Mouse (Mus musculus) forebrain, embryonic 10.5 days (tissue): ENCODE data around the gene Proser2. TPM values are rescaled to one million over a fixed set of nuclear protein-coding genes. Genes with fewer than 3 reads are reported as not detected.
A peak's percentile ranks its signal among the peaks of the same experiment; 100 is the strongest.

Experiments used
- DNase-seq: peaks from one replicate; pipeline ENCODE4 v3.0.0-alpha.2; 2017; ENCODE audit warnings: low spot score; ENCODE audit errors: extremely low spot score
- H3K27ac ChIP-seq: fragments of 300-500 bp; sonication (generic); 2 replicates; pipeline ENCODE4 v1.5.1; 2016; ENCODE audit warnings: mild to moderate bottlenecking
- H3K27me3 ChIP-seq: fragments of 300-500 bp; sonication (generic); 2 replicates; pipeline ENCODE4 v1.6.1; 2016; ENCODE audit warnings: mild to moderate bottlenecking; ENCODE audit not compliant: poor library complexity, severe bottlenecking
- H3K36me3 ChIP-seq: fragments of 300-500 bp; sonication (generic); replicated peaks from 2 replicates; pipeline ENCODE4 v1.6.1; 2016; ENCODE audit warnings: mild to moderate bottlenecking, moderate library complexity
- H3K4me1 ChIP-seq: fragments of 300-500 bp; sonication (generic); 2 replicates; pipeline ENCODE4 v1.6.1; 2016
- H3K4me3 ChIP-seq: fragments of 300-500 bp; sonication (generic); 2 replicates; pipeline ENCODE4 v1.5.1; 2016; ENCODE audit warnings: mild to moderate bottlenecking, moderate library complexity
- H3K9me3 ChIP-seq: fragments of 300-500 bp; sonication (generic); 2 replicates; pipeline ENCODE4 v1.6.1; 2016; ENCODE audit warnings: mild to moderate bottlenecking, moderate library complexity
- WGBS: fragments of 180-500 bp; shearing (Covaris S2); methylation state at CpG from one replicate; pipeline ENCODE4 v1.1.7; 2016; 5-methylcytosine and 5-hydroxymethylcytosine counted together
- polyA plus RNA-seq: library from polyadenylated mRNA; unstranded; fragments of >200 nt; fragmentation: Nextera tagmentation; extraction: Ambion mirVana; gene quantifications from 2 replicates; pipeline ENCODE4 v1.2.1, GENCODE M21; 2016

Gene Proser2
- polyA plus RNA-seq, 1 experiment from 2014 or later: 2.3 TPM

DNA sequence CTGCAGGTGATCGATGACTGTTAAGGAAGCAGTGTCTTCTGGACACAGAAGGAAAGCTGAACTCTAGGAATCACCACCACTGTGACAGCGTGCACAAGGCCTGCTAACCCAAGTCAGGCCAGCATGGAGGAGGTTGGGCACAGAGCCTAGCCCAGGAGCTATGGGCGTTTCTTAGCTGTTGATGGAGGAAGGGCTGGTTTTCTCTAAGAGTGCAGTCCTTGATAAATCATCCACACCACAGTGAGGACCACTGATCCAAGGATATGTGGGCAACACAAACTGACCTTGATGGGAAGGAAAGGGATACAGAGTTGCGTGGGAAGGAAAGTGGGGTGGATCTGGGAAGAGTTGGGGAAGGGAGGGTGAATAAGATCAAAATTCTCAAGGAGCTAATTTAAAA lies 27.2 kb upstream of the Proser2 start:
- Histone ChIP-seq H3K27ac (no peak overlapping the region), H3K9me3 (no peaks in the 10 kb centered on the region), H3K4me3 (no peak overlapping the region), H3K27me3 (no peaks in the 10 kb centered on the region), H3K36me3 (no peaks in the 10 kb centered on the region), H3K4me1 (peaks cover 11% of the 10 kb centered on the region)
- WGBS: 90% methylated on average over 4 of the region's 4 CpGs
- no peak for DNase-seq

- Histone ChIP-seq H3K4me3 (no peak overlapping the region), H3K9me3 (no peaks in the 10 kb centered on the region), H3K36me3 (no peaks in the 10 kb centered on the region), H3K27ac (no peak overlapping the region), H3K4me1 (no peaks in the 10 kb centered on the region), H3K27me3 (no peaks in the 10 kb centered on the region)
- 97% methylated on average over 5 of the region's 5 CpGs for whole genome bisulfite sequencing
- DNase-seq: no peak
These were observed 19.8 kb upstream of the Proser2 start for GRCm38 (mm10) chr2:6149801-6150200.

GRCm38 (mm10) chr2:6146901-6147300 lies 16.9 kb upstream of the Proser2 start:
- Histone ChIP-seq H3K36me3 (no peaks in the 10 kb centered on the region), H3K4me1 (peaks cover 9% of the 10 kb centered on the region; the same call in 1 of the 2 replicates), H3K27me3 (no peaks in the 10 kb centered on the region), H3K27ac (no peak overlapping the region), H3K4me3 (no peak overlapping the region), H3K9me3 (no peaks in the 10 kb centered on the region)
- WGBS: 91% methylated on average over 7 of the region's 7 CpGs
- DNase-seq: no peak

DNA sequence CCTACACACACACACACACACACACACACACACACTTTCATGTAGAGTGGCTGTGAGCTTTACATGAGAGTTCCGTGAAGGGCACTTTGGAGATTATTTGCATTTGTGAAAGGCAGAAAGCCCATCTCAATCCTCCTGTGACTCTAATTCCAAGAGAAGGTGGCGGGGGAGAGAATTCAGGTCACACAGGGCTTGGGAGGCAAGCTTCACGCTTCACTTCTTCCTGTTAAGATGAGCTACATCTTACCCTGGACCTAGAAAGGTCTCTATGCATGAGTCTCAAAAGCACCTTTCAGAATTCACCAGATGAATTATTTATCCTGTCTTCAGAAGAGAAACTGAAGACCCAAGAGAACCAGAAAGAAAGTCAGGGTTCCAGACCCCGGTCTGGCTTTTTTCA lies 16.2 kb upstream of the Proser2 start:
- WGBS: 86% methylated on average over 4 of the region's 4 CpGs
- H3K27ac ChIP-seq: no peak overlapping the region
- DNase-seq: no peak
- no peaks in the 10 kb centered on the region for H3K36me3 ChIP-seq
- H3K4me1 ChIP-seq: peaks cover 9% of the 10 kb centered on the region; the same call in 1 of the 2 replicates
- H3K27me3 ChIP-seq: no peaks in the 10 kb centered on the region
- no peaks in the 10 kb centered on the region for H3K9me3 ChIP-seq
- H3K4me3 ChIP-seq: no peak overlapping the region

- peaks cover 9% of the 10 kb centered on the region; the same call in 1 of the 2 replicates for H3K4me1 ChIP-seq
- H3K27ac ChIP-seq: no peak overlapping the region
- H3K27me3 ChIP-seq: no peaks in the 10 kb centered on the region
- H3K9me3 ChIP-seq: no peaks in the 10 kb centered on the region
- H3K36me3 ChIP-seq: no peaks in the 10 kb centered on the region
- DNase-seq: no peak
- 89% methylated on average over 10 of the region's 10 CpGs for WGBS
- H3K4me3 ChIP-seq: no peak overlapping the region
These were observed 15.6 kb upstream of the Proser2 start for GRCm38 (mm10) chr2:6145611-6146010.

GRCm38 (mm10) chr2:6142915-6143654 lies 13.1 kb upstream of the Proser2 start:
- H3K36me3 ChIP-seq: no peaks in the 10 kb centered on the region
- peaks cover 9% of the 10 kb centered on the region; the same call in 1 of the 2 replicates for H3K4me1 ChIP-seq
- H3K9me3 ChIP-seq: no peaks in the 10 kb centered on the region
- H3K4me3 ChIP-seq: no peak overlapping the region
- no peak overlapping the region for H3K27ac ChIP-seq
- no peaks in the 10 kb centered on the region for H3K27me3 ChIP-seq
- WGBS: 79% methylated on average over 16 of the region's 16 CpGs
- no peak for DNase-seq

DNA sequence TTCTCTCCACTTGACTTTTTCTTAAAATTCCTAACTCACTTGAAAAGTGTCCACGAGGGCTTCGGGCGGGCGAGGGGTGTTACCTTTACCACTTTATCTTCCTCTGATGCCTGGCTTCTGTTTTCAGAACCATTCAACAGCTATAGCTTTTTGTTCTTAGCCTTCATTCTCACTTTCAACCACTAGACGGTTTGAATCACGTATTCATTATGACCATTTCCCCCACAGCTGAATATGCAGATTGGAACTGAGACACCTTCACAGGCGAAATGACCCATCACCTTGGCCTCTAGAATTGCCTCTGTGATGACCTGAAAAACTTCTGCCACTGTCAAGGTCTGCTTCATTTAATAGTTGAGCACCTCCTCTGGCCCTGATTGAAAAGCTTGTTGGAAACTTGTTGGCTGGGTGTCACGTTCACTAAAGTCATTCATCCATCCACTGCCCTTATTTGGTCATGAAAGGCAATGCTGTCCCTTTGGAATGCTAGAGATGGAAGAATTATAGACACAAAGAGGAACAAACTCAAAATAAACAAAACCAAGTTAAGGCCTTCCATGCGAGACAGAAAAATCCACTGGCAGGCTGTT lies 10.7 kb upstream of the Proser2 start:
- Histone ChIP-seq H3K4me3 (no peak overlapping the region), H3K4me1 (peaks cover 9% of the 10 kb centered on the region; the same call in 1 of the 2 replicates), H3K27ac (no peak overlapping the region), H3K27me3 (no peaks in the 10 kb centered on the region), H3K36me3 (no peaks in the 10 kb centered on the region), H3K9me3 (no peaks in the 10 kb centered on the region)
- no peak for DNase-seq
- 92% methylated on average over 9 of the region's 9 CpGs for WGBS

DNA sequence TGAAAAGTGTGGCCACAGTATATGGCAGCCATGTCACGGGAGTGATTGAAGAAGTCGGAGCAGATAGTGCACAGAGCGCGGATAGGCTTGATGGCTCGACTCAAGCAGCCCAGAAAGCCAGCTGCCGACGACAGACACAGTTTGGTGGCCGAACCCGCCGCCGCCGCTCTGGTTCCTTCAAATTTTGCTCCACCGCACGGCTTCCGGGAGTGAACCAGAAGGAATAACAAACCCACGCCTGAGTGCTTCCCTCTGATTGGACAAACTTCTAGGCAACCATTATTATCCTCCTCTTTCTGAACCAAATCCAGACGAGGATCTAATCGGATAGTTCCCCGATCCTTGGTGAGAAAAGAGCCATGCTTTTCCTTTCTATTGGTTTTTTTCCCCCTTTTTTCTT lies 3.9 kb upstream of the Proser2 start:
- no peak overlapping the region for H3K4me3 ChIP-seq
- no peaks in the 10 kb centered on the region for H3K36me3 ChIP-seq
- peaks cover 11% of the 10 kb centered on the region for H3K4me1 ChIP-seq
- H3K27me3 ChIP-seq: peaks cover 12% of the 10 kb centered on the region
- DNase-seq: no peak
- H3K27ac ChIP-seq: no peak overlapping the region
- no peaks in the 10 kb centered on the region for H3K9me3 ChIP-seq
- WGBS: 94% methylated on average over 19 of the region's 19 CpGs

- H3K4me1 ChIP-seq: peaks cover 11% of the 10 kb centered on the region
- H3K36me3 ChIP-seq: no peaks in the 10 kb centered on the region
- peak overlapping the region; percentile 75 for H3K4me3 ChIP-seq
- DNase-seq: no peak
- H3K27me3 ChIP-seq: peaks cover 33% of the 10 kb centered on the region
- no peak overlapping the region for H3K27ac ChIP-seq
- WGBS: 44% methylated on average over 8 of the region's 8 CpGs
- no peaks in the 10 kb centered on the region for H3K9me3 ChIP-seq
These were observed 1.1 kb downstream of the Proser2 start for GRCm38 (mm10) chr2:6128881-6129280.

DNA sequence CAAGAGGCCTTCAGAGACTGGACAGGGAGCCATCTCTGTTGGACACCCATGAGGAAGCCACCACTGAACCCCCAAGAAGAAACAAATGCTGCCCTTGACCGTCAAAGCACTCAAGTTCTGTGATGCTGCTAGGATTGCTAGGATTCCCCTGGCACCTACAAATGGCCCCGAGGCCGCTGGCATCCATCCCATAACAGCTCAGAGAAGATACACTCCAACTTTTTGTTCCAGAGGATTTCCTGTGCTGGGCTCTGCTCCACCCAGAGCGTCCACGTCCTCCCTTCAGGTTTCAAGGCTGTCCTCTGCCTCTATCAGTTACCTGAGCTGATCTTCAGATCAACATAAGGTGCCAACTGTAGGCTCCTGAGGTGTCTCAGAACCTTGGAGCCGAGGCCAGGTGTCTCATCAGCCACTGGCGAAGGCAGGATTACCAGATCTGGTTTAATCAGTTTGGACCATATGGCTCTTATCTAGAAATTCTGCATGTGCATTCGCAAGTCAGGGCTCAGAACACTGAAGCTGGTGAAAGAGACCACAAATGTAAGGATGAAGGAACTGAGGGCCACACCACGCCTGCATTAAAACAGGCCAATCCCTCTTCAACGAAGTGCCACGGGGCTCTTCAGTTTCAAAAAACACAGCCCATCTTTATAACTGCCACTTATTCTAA lies 1.7 kb downstream of the Proser2 start:
- H3K27ac ChIP-seq: no peak overlapping the region
- no peaks in the 10 kb centered on the region for H3K36me3 ChIP-seq
- H3K4me3 ChIP-seq: no peak overlapping the region
- peaks cover 33% of the 10 kb centered on the region for H3K27me3 ChIP-seq
- H3K4me1 ChIP-seq: peaks cover 11% of the 10 kb centered on the region
- no peaks in the 10 kb centered on the region for H3K9me3 ChIP-seq
- no peak for DNase-seq
- 86% methylated on average over 11 of the region's 11 CpGs for WGBS

- 90% methylated on average over 7 of the region's 7 CpGs for WGBS
- no peak overlapping the region for H3K4me3 ChIP-seq
- H3K27me3 ChIP-seq: peaks cover 12% of the 10 kb centered on the region
- H3K4me1 ChIP-seq: no peaks in the 10 kb centered on the region
- no peaks in the 10 kb centered on the region for H3K36me3 ChIP-seq
- no peak for DNase-seq
- H3K9me3 ChIP-seq: no peaks in the 10 kb centered on the region
- no peak overlapping the region for H3K27ac ChIP-seq
These were observed 7.0 kb downstream of the Proser2 start for GRCm38 (mm10) chr2:6123046-6123445.

DNA sequence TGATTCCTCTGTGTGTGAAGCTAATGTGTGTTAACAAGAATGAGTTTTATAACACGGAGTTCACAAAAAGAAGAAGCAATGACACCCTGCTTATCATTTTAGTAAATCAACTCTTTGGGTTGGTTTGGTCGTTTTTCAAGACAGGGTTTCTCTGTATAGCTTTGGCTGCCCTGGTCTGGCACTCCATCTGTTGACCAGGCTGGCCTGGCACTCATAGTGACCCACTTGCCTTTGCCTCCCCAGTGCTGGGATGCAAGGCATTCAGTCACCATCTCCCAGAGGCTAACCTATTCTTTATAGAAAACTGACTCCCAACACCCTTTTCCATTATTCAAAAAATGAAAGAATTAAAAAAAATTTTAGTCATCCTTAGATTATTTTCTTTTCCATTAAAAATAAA lies 8.9 kb downstream of the Proser2 start:
- WGBS: 81% methylated on average over 2 of the region's 2 CpGs
- H3K27ac ChIP-seq: no peak overlapping the region
- H3K9me3 ChIP-seq: no peaks in the 10 kb centered on the region
- no peak for DNase-seq
- H3K36me3 ChIP-seq: no peaks in the 10 kb centered on the region
- H3K27me3 ChIP-seq: no peaks in the 10 kb centered on the region
- H3K4me1 ChIP-seq: no peaks in the 10 kb centered on the region
- no peak overlapping the region for H3K4me3 ChIP-seq

GRCm38 (mm10) chr2:6118246-6118645 lies 11.8 kb downstream of the Proser2 start:
- no peak for DNase-seq
- Histone ChIP-seq H3K4me3 (no peak overlapping the region), H3K9me3 (no peaks in the 10 kb centered on the region), H3K27me3 (no peaks in the 10 kb centered on the region), H3K36me3 (no peaks in the 10 kb centered on the region), H3K27ac (no peak overlapping the region), H3K4me1 (no peaks in the 10 kb centered on the region)
- 82% methylated on average over 10 of the region's 10 CpGs for WGBS
